11 mouse cellular contexts compared by ENCODE assay signal in the genomic region with DNA sequence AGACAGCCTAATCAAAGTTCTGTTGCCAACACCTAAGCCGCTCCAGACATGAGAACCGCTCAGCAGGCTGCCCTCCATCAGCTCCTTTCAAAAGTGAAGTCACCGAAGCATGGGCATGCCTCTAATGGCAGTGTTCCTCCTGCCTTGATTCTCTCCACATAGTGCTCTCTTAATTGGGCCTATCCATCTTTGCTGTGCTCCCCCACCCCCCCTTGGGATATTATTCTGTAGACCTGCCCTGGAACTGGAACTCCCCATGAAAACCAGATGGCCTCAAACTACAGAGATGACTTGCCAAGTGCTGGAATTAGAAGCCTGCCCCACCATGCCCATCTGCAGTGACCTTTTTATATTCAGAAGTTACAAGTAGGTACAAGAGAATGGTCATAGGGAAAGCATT. TPM values are rescaled to one million over a fixed set of nuclear protein-coding genes. Genes with fewer than 3 reads are reported as not detected.
"Had no signal": no experiment of that assay in that cellular context is flagged by ENCODE, and none has a peak within 500 bp of the region (broad histone marks: within the 10 kb centered on the region; RNA-seq: fewer than 3 reads in every experiment).

No protein-coding gene starts in this region.

- H3K36me3 ChIP-seq: liver, embryonic 13.5 days had no signal

- H3K9me3 ChIP-seq: limb, embryonic 12.5 days; liver, embryonic 13.5 days; midbrain, embryonic 13.5 days had no signal

- H3K4me3 ChIP-seq: layer of hippocampus, adult 2 months; limb, embryonic 12.5 days; liver, embryonic 13.5 days; midbrain, embryonic 13.5 days had no signal

- H3K4me1 ChIP-seq: liver, embryonic 13.5 days had no signal

- H3K9ac ChIP-seq: limb, embryonic 12.5 days; liver, embryonic 13.5 days; liver, postnatal 0 days; midbrain, embryonic 13.5 days had no signal

- H3K27me3 ChIP-seq: limb, embryonic 12.5 days; liver, embryonic 13.5 days; midbrain, embryonic 13.5 days had no signal

- H3K4me2 ChIP-seq: limb, embryonic 12.5 days; liver, embryonic 13.5 days; midbrain, embryonic 13.5 days had no signal

- H3K27ac ChIP-seq: layer of hippocampus, adult 2 months; limb, embryonic 12.5 days; liver, embryonic 13.5 days; midbrain, embryonic 13.5 days had no signal

- ATAC-seq: liver, postnatal 0 days; midbrain, embryonic 13.5 days had no signal

- DNase-seq: kidney, postnatal 10 days; kidney, postnatal 4 days; liver; liver, embryonic 13.5 days; liver, postnatal 0 days; right cerebral cortex, adult 18-20 months; right cerebral cortex, postnatal 25 days had no signal

RNA-seq across cellular contexts. Expression of gene Sspo, which starts 24.7 kb away (rescaled TPM):
- total RNA-seq: megakaryocyte-erythroid progenitor cell, adult 5-6 weeks had no signal
